Mouse (Mus musculus): ENCODE data around the gene Zfp541. TPM values are rescaled to one million over a fixed set of nuclear protein-coding genes. Genes with fewer than 3 reads are reported as not detected.

The Zfp541 gene
- under 1 TPM; 0.40 to 0.59 TPM for total RNA-seq (2021)
- long read RNA-seq, experiment 1, partial matches to known transcripts = 0 of 1 reads
- long read RNA-seq, experiment 1, other reads (novel, unspliced or antisense) = 1 of 1 reads
- long read RNA-seq, experiment 2 = 0 reads

DNA sequence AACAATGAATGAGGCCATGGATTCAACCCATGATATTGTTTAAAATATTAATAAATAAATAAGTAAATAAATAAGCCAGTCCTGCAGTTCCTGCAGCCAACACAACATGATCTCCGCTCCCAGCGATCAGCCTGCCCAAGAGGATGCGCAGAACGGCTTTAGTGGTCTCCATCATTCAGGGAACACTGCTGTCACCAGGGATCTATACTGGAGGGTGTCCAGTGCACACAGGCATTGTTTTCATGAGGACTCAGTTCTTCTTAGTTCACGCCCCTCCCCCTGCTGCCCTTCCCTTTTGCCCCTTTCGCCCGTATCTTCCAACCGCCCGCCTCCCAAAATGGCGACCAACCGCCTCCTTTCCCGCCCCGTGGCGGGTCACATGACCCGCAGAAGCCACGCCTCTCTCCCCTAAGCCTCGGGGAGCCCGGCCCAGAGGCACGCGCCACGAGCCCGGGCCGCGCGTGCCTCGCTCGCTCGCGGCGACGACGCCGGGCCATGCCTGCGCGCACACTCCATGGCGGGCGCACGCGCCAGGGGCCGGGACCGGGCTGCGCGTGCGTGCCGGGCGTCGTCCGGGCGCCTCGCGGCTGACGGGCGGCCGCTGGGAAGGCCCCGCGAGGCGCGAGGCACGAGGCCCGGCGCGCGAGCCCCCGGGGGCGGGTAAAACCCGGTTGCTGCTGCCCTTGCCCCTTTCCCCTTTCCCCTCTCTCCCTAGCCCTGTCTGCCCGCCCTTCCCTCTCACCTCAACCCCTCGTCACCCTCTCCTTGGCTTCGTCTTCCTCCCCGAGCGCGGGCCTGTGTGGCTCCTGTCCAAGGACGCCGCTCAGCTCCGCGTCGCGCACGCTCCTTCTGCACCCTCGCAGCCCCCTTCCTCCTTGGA is at the start of gene Zfp541:
Gene Zfp541, plus strand, starts transcription at position 596 of the 880 bp plus-strand sequence.
- DNase-seq (ENCODE audit: low spot score in 2 of 2) = no peak
- intact Hi-C loops (cut with DNase I) = no loop called here

DNA sequence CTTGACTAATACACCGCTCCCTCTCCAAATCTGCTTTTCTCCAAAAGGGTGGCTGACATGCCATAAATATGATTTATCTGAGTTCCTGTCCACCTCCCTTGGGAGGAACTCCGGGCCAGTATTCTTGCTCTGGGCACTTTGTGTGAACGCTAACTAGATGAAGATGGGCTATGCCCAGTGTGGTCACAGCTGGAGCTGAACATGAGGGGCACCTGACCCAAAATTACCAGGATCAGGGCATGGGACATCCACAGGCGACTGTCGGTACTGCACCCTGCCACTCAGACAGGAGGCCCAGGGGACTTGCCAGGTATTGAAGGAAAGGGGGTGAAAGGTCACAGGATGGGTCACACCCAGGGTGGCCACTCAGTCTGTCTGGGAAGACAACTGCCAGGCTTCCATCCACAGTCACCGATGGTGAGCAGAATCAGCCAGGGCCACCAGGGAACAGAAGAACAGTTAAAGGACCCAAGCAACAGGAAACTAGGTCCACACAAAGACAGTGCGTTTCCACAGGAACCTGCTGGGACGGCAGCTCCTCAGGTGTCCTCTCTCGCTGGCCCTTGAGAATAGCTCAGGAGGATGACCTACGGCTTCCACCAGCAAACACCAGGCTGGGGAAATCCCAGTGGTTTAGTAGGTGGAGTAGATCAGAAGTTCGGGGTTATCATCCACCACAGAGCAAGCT is 48.9 kb upstream of the Zfp541 start:
- intact Hi-C loops (cut with DNase I) = no loop called here
- DNase-seq (ENCODE audit: low spot score in 2 of 2) = no peak

DNA sequence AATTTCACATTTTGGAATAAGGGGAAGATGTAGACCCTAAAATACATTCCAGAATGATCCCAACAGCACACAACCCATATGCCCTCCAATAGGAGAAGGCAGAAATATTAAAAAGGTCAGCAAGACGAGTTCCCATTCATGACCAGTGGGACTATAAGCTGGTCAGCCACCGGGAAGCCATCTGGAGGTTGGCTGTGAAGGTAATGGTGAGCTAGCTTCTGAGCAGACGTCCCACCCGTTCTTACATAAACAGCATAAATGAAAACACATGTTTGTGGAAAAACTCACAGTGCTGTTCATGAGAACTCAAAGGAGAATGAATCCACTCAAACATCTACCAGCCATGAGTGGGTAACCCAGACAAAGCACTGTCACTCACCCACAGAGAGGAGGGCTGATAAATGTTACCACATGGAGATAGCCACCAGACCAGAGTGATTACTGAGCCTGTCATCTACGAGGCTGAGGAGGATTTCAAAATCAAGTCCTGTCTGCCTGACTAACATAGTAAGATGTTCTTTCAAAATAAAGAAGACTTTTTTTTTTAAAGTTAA is 47.8 kb upstream of the Zfp541 start:
- intact Hi-C loops (cut with DNase I) = no loop called here
- no peak for DNase-seq (ENCODE audit: low spot score in 2 of 2)

DNA sequence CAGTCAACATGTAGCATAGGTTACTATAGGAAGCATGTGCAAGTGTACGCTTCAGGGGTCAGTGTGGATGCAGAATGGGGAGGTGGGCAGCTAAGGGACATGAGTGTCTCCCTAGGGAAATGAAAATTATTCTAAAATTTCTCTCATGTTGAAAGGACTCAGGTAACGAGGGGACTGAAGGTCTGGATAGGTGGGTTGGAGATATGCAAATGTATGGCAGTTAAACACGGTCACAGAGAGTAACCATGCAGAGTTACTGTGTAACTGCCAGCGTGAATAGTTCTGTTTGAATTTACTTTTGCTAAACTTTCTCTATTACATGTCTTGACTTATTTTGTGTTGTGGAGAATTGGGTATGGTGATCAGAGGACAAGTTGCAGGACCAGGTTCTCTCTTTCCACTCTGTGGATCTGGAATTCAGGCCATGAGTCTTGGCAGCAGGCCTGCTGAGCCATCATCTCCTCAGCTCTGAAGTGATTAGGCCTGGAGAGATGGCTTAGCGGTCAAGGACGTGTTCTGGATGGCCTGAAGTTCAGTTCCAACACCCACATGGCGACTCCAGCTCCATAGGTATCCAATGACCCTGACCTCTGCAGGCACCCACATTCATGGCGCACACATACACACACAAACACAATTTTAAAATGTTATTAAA is 47.0 kb upstream of the Zfp541 start:
- intact Hi-C loops (cut with DNase I) = no loop called here
- no peak for DNase-seq (ENCODE audit: low spot score in 2 of 2)

DNA sequence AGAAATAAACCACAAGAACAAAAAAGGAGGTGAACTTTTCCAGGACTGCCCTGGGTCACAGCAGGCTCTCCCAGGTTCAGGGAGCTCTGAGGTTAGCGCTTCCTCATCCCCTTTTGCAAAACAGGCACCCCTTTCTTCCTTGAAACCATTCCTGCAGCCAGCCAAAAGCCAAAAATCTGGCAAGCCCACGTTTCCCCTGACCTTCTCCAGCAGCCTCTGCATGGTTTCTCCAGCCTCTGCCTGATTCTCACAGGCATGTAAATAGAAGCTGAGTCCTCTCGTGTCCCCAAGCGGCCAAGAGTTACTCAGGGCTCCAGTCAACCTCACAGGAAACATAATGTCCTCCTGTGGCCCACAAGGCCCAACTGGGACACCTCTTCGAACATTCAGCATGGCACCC is 46.2 kb upstream of the Zfp541 start:
- intact Hi-C loops (cut with DNase I) = no loop called here
- no peak for DNase-seq (ENCODE audit: low spot score in 2 of 2)

DNA sequence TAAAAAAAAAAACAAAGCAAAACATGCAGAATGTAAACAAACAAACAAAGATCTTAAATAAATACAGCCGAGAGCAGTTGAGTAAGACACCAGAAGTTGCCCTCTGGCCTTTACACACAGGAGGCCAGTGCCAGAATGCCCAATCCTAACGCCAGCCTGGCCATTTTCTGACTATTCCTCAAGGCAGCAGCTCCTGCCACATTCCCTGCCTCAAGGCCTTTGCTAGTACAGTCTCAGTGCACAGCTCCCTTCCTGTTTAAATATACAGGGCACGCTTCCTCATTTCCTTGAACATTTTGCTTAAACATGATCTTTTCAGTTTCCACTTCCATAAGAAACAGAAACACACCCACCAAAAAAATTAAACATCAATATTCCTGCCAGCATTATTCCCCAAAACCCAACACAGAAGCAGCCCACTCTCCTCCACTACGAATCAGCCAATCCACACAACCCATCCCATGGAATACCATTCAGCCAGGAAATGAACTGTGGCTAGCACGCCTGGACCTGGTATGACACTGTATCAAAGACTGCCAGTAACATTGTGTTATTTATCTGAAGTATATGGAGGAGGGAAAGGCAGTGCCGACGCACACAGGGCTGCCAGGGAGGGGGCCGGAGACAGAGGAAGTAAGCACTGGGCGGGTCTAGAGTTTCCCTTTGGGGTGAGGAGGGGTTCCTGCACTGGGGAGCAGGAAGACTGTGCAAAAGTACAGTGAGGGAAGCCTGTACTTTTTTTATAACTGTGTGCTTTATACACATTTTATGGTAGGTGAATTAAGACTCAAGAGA is 43.4 kb upstream of the Zfp541 start:
- intact Hi-C loops (cut with DNase I) = no loop called here
- no peak for DNase-seq (ENCODE audit: low spot score in 2 of 2)

DNA sequence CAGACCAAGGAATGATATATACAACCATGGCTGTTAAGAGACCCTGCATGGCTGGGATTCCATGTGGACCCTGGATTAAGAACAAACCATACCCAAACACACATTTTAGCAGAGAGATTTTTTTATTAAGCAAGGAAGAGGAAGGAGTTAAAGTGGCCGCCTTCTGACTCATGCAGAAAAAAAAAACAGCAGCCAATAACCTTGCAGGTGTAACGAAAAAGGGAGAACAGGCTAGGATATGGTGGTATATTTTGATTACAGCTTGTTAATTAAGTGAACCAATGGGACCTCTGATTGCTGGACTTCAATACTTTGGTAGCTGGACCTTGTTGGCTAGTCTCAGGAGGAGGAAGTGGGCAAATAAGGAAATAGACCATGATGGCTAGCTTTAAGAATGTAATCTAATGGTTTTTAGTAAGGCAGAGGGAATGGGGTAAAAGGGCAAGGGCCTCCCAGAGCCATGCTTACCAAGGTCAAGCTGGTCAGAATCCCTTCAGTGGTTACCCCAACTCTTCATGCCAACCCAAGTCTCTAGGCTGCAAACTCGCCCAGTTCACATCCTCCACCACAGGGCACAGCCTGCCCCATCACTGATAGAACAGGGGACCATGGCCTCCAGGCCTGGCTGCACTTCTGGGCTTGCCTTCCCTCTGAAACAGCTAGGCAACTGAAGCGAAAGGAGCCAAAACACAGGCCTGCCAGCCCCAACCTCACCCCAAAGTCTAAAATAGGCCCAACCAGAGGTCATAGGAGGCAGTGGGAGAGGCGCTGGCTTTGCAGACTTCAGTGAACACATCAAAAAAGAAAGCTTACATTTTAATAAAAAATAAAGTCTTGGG is 42.1 kb upstream of the Zfp541 start:
- intact Hi-C loops (cut with DNase I) = no loop called here
- DNase-seq (ENCODE audit: low spot score in 2 of 2) = no peak

DNA sequence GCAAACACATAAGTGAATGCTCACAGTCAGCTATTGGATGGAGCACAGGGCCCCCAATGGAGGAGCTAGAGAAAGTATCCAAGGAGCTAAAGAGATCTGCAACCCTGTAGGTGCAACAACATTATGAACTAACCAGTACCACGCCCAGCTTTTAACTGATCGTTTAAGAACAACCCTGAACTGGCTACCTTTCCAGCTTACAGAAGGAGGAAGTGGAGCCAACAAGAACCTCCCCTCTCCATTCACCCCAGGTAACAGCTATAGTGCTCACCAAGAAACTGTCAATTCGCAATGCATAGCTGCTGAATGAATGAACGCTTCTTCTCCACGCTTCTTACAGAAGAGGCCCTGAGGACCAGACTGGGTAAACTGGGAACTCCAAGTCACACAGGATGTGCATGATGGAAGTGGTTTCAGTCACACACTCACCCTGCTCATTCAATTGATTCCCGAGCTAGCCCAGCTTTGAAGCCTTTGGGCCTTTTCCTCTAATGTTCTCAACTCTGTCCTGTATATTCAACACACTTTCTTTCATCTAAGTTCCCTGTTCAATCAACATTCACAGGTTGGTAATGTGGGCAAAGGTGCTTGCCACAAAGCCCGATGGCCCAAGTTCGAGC is 36.9 kb upstream of the Zfp541 start:
- no peak for DNase-seq (ENCODE audit: low spot score in 2 of 2)
- intact Hi-C loops (cut with DNase I) = no loop called here

DNA sequence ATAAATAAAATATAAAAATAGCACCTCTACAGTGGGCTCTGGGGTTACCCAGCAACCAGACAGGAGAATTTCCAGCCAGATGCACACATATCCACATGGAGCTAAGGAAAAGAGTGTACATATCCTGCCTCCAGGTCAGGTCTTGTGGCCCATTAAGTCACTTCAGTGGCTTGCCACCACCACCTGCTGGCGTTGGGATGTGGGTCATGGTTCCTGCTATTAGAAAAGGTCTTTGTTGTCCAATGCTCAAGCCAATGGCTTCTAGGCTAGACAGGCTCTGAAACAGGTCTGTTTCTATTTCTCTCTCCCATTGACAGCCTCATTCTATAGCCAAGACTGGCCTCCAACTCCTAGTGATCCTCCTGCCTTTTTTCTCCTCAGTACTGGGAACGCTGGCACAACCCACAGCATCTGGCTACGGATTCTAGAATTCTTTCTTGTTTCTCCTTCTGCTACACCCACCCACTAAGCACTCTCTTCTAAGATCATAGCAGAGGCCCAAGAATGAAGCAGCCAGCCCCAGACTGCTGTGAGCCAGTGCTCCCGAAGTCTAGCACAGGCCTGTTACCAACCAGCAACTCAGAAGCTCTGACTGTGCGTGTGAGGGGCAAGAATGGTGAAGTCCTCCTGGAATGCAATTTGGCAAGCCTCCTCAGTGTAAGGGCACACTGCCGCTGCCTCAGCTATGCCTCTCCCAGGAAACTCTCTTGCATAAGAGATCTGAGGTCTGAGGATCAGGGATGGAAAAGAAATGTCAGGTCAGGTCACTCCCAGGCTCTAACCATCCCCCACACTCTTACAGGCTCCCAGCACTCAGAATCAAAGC is 33.3 kb upstream of the Zfp541 start:
- intact Hi-C loops (cut with DNase I) = no loop called here
- peak; percentile 60 to 67 for DNase-seq (ENCODE audit: low spot score in 2 of 2)

DNA sequence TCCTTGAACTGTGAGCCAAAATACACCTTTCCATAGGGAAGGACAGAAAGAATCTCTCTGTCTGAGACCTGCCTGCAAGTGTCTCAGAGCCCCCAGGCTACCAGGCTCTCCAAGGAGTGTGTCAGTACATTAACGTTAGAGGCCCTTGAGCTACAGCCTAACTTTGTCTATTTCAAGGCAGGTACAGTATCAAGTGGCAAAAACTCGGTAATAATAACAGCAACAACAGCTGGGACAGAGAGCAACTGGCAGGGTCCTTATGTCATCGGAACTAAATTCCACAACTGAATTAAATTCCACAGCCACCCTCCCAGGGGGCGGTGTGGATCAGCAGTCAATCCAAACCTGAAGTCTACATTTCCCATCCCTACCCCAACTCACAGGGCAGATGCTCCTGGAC is 30.5 kb upstream of the Zfp541 start:
- DNase-seq (ENCODE audit: low spot score in 2 of 2) = no peak
- intact Hi-C loops (cut with DNase I) = no loop called here

DNA sequence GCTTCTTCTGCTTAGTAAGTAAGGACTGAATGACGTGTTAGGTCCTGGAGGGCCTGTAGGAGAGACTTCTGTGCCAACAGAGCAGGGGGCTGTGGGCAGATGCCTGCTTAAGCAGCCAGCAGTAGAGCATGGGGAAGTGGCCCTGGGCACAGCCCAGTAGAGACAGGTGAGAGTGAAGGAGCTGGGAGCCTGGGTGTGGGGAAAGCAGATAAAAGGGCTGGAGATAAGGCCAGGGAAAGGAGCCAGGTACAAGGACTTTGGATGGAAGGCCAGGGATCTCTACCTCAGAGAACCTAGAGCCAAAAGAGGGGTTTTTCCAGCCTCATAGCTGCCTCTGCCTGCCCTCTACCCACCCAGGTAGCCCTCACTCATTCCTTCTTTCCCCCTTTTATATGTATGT is 28.6 kb upstream of the Zfp541 start:
- DNase-seq (ENCODE audit: low spot score in 2 of 2) = no peak
- intact Hi-C loops (cut with DNase I) = no loop called here

DNA sequence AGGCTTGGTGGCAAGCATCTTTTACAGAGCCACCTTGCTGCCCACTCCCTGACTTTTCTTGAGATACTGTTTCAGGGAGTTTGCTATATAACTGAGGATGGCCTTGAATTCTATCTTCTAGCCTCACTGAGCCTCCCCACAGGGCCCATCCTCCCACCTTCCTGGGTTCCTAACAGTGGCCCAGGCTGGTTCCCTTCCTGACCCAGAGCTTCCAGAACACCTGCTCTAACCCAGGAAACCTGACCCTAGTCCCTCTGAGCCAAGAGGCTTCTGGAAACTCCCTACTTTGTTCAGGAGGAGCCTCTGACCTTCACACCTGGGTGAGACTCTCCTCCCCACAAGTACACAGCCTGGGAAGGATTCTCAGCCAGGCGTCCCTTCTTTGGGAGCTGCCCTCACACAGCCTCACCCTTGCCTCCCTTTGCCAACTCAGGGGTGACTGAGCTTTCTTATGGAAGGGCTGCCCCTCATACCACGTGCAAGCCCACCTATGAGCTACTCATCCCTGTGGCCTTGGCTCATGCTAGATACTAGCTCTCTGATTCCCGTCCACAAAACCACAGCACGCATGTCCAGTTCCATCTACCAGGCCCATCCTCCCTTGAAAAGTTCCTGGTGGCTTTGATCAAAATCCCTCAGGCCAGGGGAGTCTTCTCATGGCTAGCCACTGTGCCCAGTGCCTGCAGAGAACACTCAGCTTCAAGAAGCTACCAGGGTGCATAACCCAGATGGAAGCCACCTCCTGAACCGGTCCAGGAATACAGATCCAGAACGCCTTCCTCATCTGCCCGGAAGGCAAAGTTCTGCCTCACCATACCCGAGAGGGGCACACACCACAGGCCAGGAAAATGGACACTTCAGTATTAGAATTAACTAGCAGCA is 27.8 kb upstream of the Zfp541 start:
- no peak for DNase-seq (ENCODE audit: low spot score in 2 of 2)
- intact Hi-C loops (cut with DNase I) = no loop called here

DNA sequence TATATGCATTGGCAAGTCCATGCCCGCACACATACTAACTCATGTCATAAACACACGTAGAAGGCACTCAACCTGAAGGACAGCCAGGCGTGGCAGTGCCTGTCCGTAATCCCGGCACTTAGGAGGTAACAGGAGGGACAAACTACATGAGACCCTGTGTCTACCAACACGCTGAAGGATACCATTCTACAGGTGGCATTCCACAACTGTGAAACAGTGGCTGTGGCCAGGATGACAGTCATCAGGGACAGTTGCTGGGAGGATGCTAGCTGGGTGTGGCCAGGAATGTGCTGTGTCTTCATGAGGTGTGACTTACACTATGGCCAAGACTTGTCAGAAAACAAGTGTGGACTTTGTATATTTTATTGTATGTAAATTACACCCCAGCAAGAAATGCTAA is 24.6 kb upstream of the Zfp541 start:
- DNase-seq (ENCODE audit: low spot score in 2 of 2) = no peak
- intact Hi-C loops (cut with DNase I) = no loop called here

DNA sequence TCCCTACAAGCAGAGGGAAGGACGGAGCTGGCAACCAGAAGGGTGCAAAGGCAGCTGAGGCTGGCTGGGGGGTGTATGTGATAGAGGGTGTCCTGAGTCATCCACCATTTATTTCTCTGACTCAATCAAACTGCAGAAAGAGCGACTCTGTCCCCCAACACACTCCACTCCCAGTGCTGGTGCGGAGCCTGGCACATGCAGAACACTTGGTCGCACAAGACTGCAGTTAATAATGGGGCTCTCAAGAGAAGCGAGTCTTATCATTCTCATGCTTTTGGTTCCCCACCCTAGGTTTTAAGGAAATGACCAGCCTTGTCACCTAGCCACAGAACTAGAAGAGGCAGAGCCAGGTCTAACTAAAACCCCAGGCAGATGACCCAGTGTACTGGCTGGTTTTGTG is 22.3 kb upstream of the Zfp541 start:
- intact Hi-C loops (cut with DNase I) = no loop called here
- DNase-seq (ENCODE audit: low spot score in 2 of 2) = no peak

DNA sequence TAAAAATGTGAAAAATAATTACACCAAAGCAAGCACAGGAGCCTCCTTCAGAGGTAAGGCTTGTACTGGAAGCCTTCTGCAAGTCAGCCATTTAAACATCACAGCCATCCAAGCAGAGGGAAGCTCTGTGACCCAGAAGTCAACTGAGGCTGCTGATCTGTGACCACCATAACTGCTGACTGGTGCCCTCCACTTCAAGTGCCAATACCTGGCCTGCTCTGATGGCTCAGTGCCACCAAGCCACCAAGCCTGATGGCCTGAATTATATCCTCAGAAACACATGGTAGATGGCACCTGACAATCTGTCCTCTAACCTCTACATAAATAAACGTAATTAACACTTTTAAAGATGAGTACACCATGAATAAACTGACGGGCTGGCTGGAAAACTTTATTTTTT is 20.4 kb upstream of the Zfp541 start:
- intact Hi-C loops (cut with DNase I) = no loop called here
- DNase-seq (ENCODE audit: low spot score in 2 of 2) = no peak
